Comparison of ENCODE assay signal across 8 mouse cellular contexts in the genomic region with DNA sequence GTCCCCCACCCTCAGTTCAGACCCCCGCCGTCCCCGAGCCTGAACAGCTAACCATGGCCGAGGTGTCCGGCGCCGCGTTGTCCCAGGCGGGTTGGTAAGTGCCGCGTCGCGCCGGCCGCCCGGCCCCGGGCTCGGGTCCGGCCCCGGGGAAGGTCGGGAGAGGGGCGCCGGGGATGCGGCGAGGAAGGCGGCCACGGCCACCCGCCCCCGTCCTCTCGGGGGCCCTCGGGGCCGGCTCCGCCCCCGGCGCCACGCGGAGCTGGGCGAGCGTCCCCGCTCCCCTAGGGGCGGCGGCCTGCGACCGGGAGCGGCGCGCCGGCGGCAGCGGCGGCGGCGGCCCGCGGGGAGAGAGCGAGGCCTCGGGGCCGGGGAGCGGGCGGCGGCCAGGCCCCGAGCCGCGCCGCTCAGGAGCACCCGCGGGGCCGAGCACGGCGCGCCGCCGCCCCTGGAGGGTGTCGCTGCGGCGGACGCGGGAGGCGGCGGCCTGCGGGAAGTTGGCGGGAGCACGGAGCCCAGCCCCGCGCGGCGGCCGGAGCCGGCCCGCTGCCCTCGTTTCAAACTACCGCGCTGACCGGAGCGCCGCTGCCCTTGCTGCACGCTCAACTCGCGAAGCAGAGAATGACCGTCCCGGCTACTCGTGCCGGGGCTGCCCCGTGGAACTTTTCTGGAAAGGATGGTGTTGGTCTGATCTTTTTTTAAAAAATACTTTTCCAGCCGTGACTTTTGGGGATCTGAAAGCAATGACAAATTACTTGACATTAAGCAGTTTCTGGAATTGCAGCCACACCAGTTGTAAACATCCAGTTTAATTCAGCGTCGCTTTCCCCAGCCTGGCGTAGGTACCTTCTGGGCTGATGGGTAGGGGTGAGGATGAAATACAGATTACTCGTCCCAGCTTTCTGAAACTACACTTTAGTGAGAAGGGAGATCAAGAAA. TPM values are rescaled to one million over a fixed set of nuclear protein-coding genes. Genes with fewer than 3 reads are reported as not detected.
DNase-seq lines count a peak whose midpoint lies in the region; ATAC-seq lines count a peak whose summit lies in the region.

No protein-coding gene starts in this region.

- peak overlapping the region; percentile 96 for H3K27ac ChIP-seq in hindbrain, embryonic 15.5 days (replicated peaks)

- ATAC-seq in hindbrain, embryonic 15.5 days (ENCODE audit: low FRiP score, low read depth) = peak; percentile 78
- ATAC-seq in megakaryocyte-erythroid progenitor cell, adult 5-6 weeks (replicated peaks; ENCODE audit: low FRiP score, low TSS enrichment, poor library complexity, severe bottlenecking) = 0 out of 2 replicates have a peak, but pooled peaks have one; percentile 4

- H3K36me3 ChIP-seq in hindbrain, embryonic 15.5 days = no peaks in the 10 kb centered on the region

- H3K27me3 ChIP-seq in hindbrain, embryonic 15.5 days = no peaks in the 10 kb centered on the region

- DNase-seq in layer of hippocampus, adult 11-12 months (ENCODE audit: low spot score) = peak; percentile 22
- DNase-seq in layer of hippocampus, adult 9-11 months = no peak
- peak; percentile 72 to 77 for DNase-seq in cerebellum, postnatal 25 days
- peak; percentile 49 for DNase-seq in gastrocnemius, adult 18-20 months (ENCODE audit: low spot score)
- DNase-seq in left cerebral cortex, postnatal 36 days (ENCODE audit: low spot score in 2 of 2) = peak; percentile 36 to 59
- DNase-seq in skeletal muscle tissue, adult 2 months (ENCODE audit: low read depth, low spot score) = peak; percentile 19

- peak overlapping the region; percentile 81 for H3K4me3 ChIP-seq in hindbrain, embryonic 15.5 days

- peaks cover 26% of the 10 kb centered on the region for H3K4me1 ChIP-seq in hindbrain, embryonic 15.5 days (replicated peaks)

- H3K4me2 ChIP-seq in hindbrain, embryonic 15.5 days = peak overlapping the region; percentile 81

- intact Hi-C loops in left cerebral cortex, postnatal 36 days (cut with DNase I) = no loop called here

- WGBS in hindbrain, embryonic 15.5 days = under 1% methylated on average over 98 of the region's 109 CpGs

- H3K9ac ChIP-seq in hindbrain, embryonic 15.5 days = peak overlapping the region; percentile 82

- H3K9me3 ChIP-seq in hindbrain, embryonic 15.5 days = no peaks in the 10 kb centered on the region

RNA-seq across cellular contexts. Expression of gene Tdrd3, which starts 0.6 kb away (rescaled TPM):
- total RNA-seq in gastrocnemius, adult 18-20 months (2021) = 10 to 100 TPM; 21.9 to 23.4 TPM
- 39.5 and 42.0 TPM in 2 replicates for polyA plus RNA-seq in hindbrain, embryonic 15.5 days (2015; fragmentation: Nextera tagmentation; extraction: Ambion mirVana)
- total RNA-seq in left cerebral cortex, postnatal 36 days (2021) = 10 to 100 TPM; 24.4 to 25.8 TPM
- 31.7 and 37.3 TPM in 2 replicates for total RNA-seq in megakaryocyte-erythroid progenitor cell, adult 5-6 weeks (2014; fragmentation: Nextera tagmentation)
- 33.5 and 56.9 TPM in 2 replicates for total RNA-seq in megakaryocyte-erythroid progenitor cell, adult 5-6 weeks (2017)
